ENCODE assay signal across 27 mouse cellular contexts in genomic region chr14:73111091-73111490, GRCm38 (mm10). TPM values are rescaled to one million over a fixed set of nuclear protein-coding genes. Genes with fewer than 3 reads are reported as not detected.
DNase-seq lines count a peak whose midpoint lies in the region; ATAC-seq lines count a peak whose summit lies in the region.
"Had no signal": no experiment of that assay in that cellular context is flagged by ENCODE, and none has a peak within 500 bp of the region (broad histone marks: within the 10 kb centered on the region; RNA-seq: fewer than 3 reads in every experiment).

No protein-coding gene starts in this region.

- no peak overlapping the region for H3K4me3 ChIP-seq in intestine, embryonic 16.5 days (ENCODE audit: low read length)
- no peak overlapping the region for H3K4me3 ChIP-seq in stomach, embryonic 16.5 days (replicated peaks; ENCODE audit: low read length)
- H3K4me3 ChIP-seq: embryonic facial prominence, embryonic 15.5 days; erythroblast, embryonic 14.5 days; forebrain, embryonic 10.5 days; heart, adult 2 months; heart, embryonic 15.5 days; hindbrain, embryonic 10.5 days; hindbrain, embryonic 15.5 days had no signal

- WGBS in intestine, embryonic 16.5 days, result 76% methylated on average over 1 of the region's 1 CpGs
- 81% methylated on average over 1 of the region's 1 CpGs for WGBS in stomach, embryonic 16.5 days

- DNase-seq in heart, adult 11 months, result peak; percentile 79
- DNase-seq in heart, postnatal 36 days, result no peak
- peak; percentile 32 for DNase-seq in thymus, postnatal 14 days
- DNase-seq in thymus, postnatal 10 days (ENCODE audit: low spot score in 2 of 2), result no peak
- no peak for DNase-seq in Muller cell, postnatal 12 days (ENCODE audit: inconsistent ontology term)
- DNase-seq in adrenal gland, postnatal 25 days, result no peak
- DNase-seq: B cell, adult 2 months; cerebellum, adult 18-20 months; cerebellum, adult 9-11 months; embryo, embryonic 11 days; gastrocnemius, postnatal 10 days; heart, adult 2 months; heart, postnatal 14 days had no signal

- ATAC-seq in intestine, embryonic 16.5 days, result no peak
- no peak for ATAC-seq in stomach, embryonic 16.5 days (ENCODE audit: insufficient read depth, low FRiP score)
- ATAC-seq: activated CD4-positive, CD25-positive, alpha-beta regulatory T cell, adult 4 months; CD4-positive, CD25-positive, alpha-beta regulatory T cell, adult 4 months; forebrain, embryonic 14.5 days had no signal

- intact Hi-C loops in heart, postnatal 36 days (cut with DNase I), result no loop called here

- H3K4me2 ChIP-seq in intestine, embryonic 16.5 days (ENCODE audit: low read depth, low read length), result no peak overlapping the region
- no peak overlapping the region for H3K4me2 ChIP-seq in stomach, embryonic 16.5 days (ENCODE audit: low read depth, low read length)
- H3K4me2 ChIP-seq: embryonic facial prominence, embryonic 15.5 days; heart, embryonic 11.5 days; heart, embryonic 15.5 days; hindbrain, embryonic 15.5 days had no signal

- no peaks in the 10 kb centered on the region for H3K27me3 ChIP-seq in intestine, embryonic 16.5 days (replicated peaks; ENCODE audit: control insufficient read depth, insufficient read depth, low read length)
- H3K27me3 ChIP-seq in stomach, embryonic 16.5 days (ENCODE audit: control insufficient read depth, insufficient read depth, low read length), result no peaks in the 10 kb centered on the region
- H3K27me3 ChIP-seq: embryonic facial prominence, embryonic 15.5 days; heart, embryonic 15.5 days; hindbrain, embryonic 15.5 days; Patski had no signal

- peaks cover 6% of the 10 kb centered on the region for H3K4me1 ChIP-seq in intestine, embryonic 16.5 days (ENCODE audit: control insufficient read depth, insufficient read depth, low read length)
- 0 out of 2 replicates have a peak, but pooled peaks cover 5% of the 10 kb centered on the region for H3K4me1 ChIP-seq in stomach, embryonic 16.5 days (ENCODE audit: control insufficient read depth, insufficient read depth, low read length)
- H3K4me1 ChIP-seq: hindbrain, embryonic 10.5 days had no signal

- no peak overlapping the region for H3K9ac ChIP-seq in intestine, embryonic 16.5 days (ENCODE audit: low read depth, low read length)
- H3K9ac ChIP-seq in stomach, embryonic 16.5 days (ENCODE audit: low read length), result no peak overlapping the region
- H3K9ac ChIP-seq: embryonic facial prominence, embryonic 15.5 days; heart, embryonic 15.5 days; hindbrain, embryonic 15.5 days had no signal

- peak overlapping the region; percentile 50 for H3K27ac ChIP-seq in intestine, embryonic 16.5 days (ENCODE audit: low read length)
- H3K27ac ChIP-seq in stomach, embryonic 16.5 days (ENCODE audit: low read length), result peak overlapping the region; percentile 74
- H3K27ac ChIP-seq: embryonic facial prominence, embryonic 15.5 days; forebrain, embryonic 10.5 days; heart, adult 2 months; heart, embryonic 15.5 days; hindbrain, embryonic 10.5 days; hindbrain, embryonic 15.5 days had no signal

- H3K9me3 ChIP-seq in intestine, embryonic 16.5 days (ENCODE audit: control insufficient read depth, low read length), result no peaks in the 10 kb centered on the region
- no peaks in the 10 kb centered on the region for H3K9me3 ChIP-seq in stomach, embryonic 16.5 days (replicated peaks; ENCODE audit: control insufficient read depth, low read length)
- H3K9me3 ChIP-seq: embryonic facial prominence, embryonic 15.5 days; forebrain, embryonic 10.5 days; G1E; heart, embryonic 15.5 days; hindbrain, embryonic 10.5 days; hindbrain, embryonic 15.5 days had no signal

- H3K36me3 ChIP-seq in intestine, embryonic 16.5 days (ENCODE audit: control insufficient read depth, insufficient read depth, low read length), result no peaks in the 10 kb centered on the region
- no peaks in the 10 kb centered on the region for H3K36me3 ChIP-seq in stomach, embryonic 16.5 days (ENCODE audit: control insufficient read depth, insufficient read depth, low read length)
- H3K36me3 ChIP-seq: embryonic facial prominence, embryonic 15.5 days; forebrain, embryonic 10.5 days; G1E; heart, embryonic 15.5 days; hindbrain, embryonic 10.5 days; hindbrain, embryonic 15.5 days had no signal

RNA-seq across cellular contexts. Expression of gene Rcbtb2, which starts 11.7 kb away (rescaled TPM):
- total RNA-seq in heart, postnatal 36 days (2021), result 10 to 100 TPM; 20.0 to 23.2 TPM
- 55.5 and 62.2 TPM in 2 replicates for polyA plus RNA-seq in intestine, embryonic 16.5 days (2015; fragmentation: Nextera tagmentation; extraction: Ambion mirVana)
- polyA plus RNA-seq in stomach, embryonic 16.5 days (2015; fragmentation: Nextera tagmentation; extraction: Ambion mirVana), result 69.4 and 75.9 TPM in 2 replicates
- total RNA-seq in adrenal gland, postnatal 25 days (2021), result 26.2 and 33.1 TPM in 2 replicates

Comparison
In these comparisons a context has a peak if more than half of its experiments do, and no peak if none do; other contexts are left out.
1. DNase-seq: peak in heart, adult 11 months (single experiment) and thymus, postnatal 14 days (single experiment); none in heart, postnatal 36 days (0 of 2), thymus, postnatal 10 days (0 of 2), Muller cell, postnatal 12 days (single experiment) and adrenal gland, postnatal 25 days (single experiment).